Mouse (Mus musculus) hindbrain, embryonic 11.5 days (tissue): ENCODE results near the gene Gm49361. TPM values are rescaled to one million over a fixed set of nuclear protein-coding genes. Genes with fewer than 3 reads are reported as not detected.
"Not testable (repeated sequence)": the region's sequence is repeated elsewhere in the genome, so short reads cannot be mapped to it uniquely, and the experiment has no call there.

Source experiments
- ATAC-seq: fragments of 200-750 bp; cut with Nextera tagmentation; 2 replicates; pipeline ENCODE4 v1.8.0; 2017; ENCODE audit warnings: mild to moderate bottlenecking, moderate TSS enrichment, moderate library complexity; ENCODE audit not compliant: low FRiP score
- DNase-seq: peaks from one replicate; pipeline ENCODE4 v3.0.0-alpha.2; 2015; ENCODE audit warnings: low spot score
- H3K27ac ChIP-seq: fragments of 300-500 bp; sonication (generic); 2 replicates; pipeline ENCODE4 v1.5.1; 2014; ENCODE audit warnings: mild to moderate bottlenecking, low read depth, low read length
- H3K27me3 ChIP-seq: fragments of 300-500 bp; sonication (generic); 2 replicates; pipeline ENCODE4 v1.6.1; 2014; ENCODE audit warnings: mild to moderate bottlenecking, low read length, moderate library complexity, mixed read lengths; ENCODE audit not compliant: control insufficient read depth, insufficient read depth
- H3K36me3 ChIP-seq: fragments of 300-500 bp; sonication (generic); 2 replicates; pipeline ENCODE4 v1.6.1; 2014; ENCODE audit warnings: mild to moderate bottlenecking, low read length, moderate library complexity, mixed read lengths; ENCODE audit not compliant: control insufficient read depth, insufficient read depth
- H3K4me1 ChIP-seq: fragments of 300-500 bp; sonication (generic); replicated peaks from 2 replicates; pipeline ENCODE4 v1.6.1; 2014; ENCODE audit warnings: low read length, mixed read lengths; ENCODE audit not compliant: control insufficient read depth, insufficient read depth
- H3K4me2 ChIP-seq: fragments of 300-500 bp; sonication (generic); replicated peaks from 2 replicates; pipeline ENCODE4 v1.6.1; 2014; ENCODE audit warnings: mild to moderate bottlenecking, low read depth, low read length
- H3K4me3 ChIP-seq: fragments of 300-500 bp; sonication (generic); 2 replicates; pipeline ENCODE4 v1.5.1; 2014; ENCODE audit warnings: low read depth, low read length
- H3K9ac ChIP-seq: fragments of 300-500 bp; sonication (generic); 2 replicates; pipeline ENCODE4 v1.6.1; 2014; ENCODE audit warnings: low read depth, low read length
- H3K9me3 ChIP-seq: fragments of 300-500 bp; sonication (generic); 2 replicates; pipeline ENCODE4 v1.6.1; 2016; ENCODE audit warnings: low read length; ENCODE audit not compliant: control insufficient read depth
- WGBS: fragments of 180-500 bp; shearing (Covaris S2); extraction: QIAGEN DNeasy Blood & Tissue Kit; methylation state at CpG from one replicate; pipeline ENCODE4 v1.1.7; 2014; 5-methylcytosine and 5-hydroxymethylcytosine counted together
- polyA plus RNA-seq: library from polyadenylated mRNA; unstranded; fragments of >200 nt; fragmentation: Nextera tagmentation; extraction: Ambion mirVana; gene quantifications from 2 replicates; pipeline ENCODE4 v1.2.1, GENCODE M21; 2014

The Gm49361 gene
- polyA plus RNA-seq, 1 experiment from 2014 or later, result not detected

GRCm38 (mm10) chr14:57690681-57691080, 55.2 kb downstream of the Gm49361 start:
- 97% methylated on average over 8 of the region's 8 CpGs for WGBS
- no peak overlapping the region for H3K4me3 ChIP-seq
- ATAC-seq (no peak), DNase-seq (no peak)
- no peaks in the 10 kb centered on the region for H3K27me3 ChIP-seq
- H3K4me1 ChIP-seq, result no peaks in the 10 kb centered on the region
- no peak overlapping the region for H3K9ac ChIP-seq
- no peak overlapping the region for H3K27ac ChIP-seq
- H3K4me2 ChIP-seq, result no peak overlapping the region
- H3K9me3 ChIP-seq, result no peaks in the 10 kb centered on the region
- H3K36me3 ChIP-seq, result 0 out of 2 replicates have a peak, but pooled peaks cover 1% of the 10 kb centered on the region

- H3K4me2 ChIP-seq, H3K9ac ChIP-seq, H3K27me3 ChIP-seq, H3K4me3 ChIP-seq, ATAC-seq, DNase-seq, H3K9me3 ChIP-seq, H3K36me3 ChIP-seq, H3K4me1 ChIP-seq, H3K27ac ChIP-seq: not testable (repeated sequence)
- WGBS, result 94% methylated on average over 7 of the region's 7 CpGs
These were observed 57.8 kb downstream of the Gm49361 start for GRCm38 (mm10) chr14:57688066-57688465.

- Histone ChIP-seq H3K27me3 (no peaks in the 10 kb centered on the region), H3K4me1 (no peaks in the 10 kb centered on the region), H3K27ac (no peak overlapping the region), H3K4me3 (no peak overlapping the region), H3K9ac (no peak overlapping the region), H3K4me2 (no peak overlapping the region), H3K36me3 (no peaks in the 10 kb centered on the region), H3K9me3 (no peaks in the 10 kb centered on the region)
- no peak for ATAC-seq
- 91% methylated on average over 5 of the region's 5 CpGs for WGBS
- DNase-seq, result no peak
These were observed 58.5 kb downstream of the Gm49361 start for GRCm38 (mm10) chr14:57687441-57687840.

- Histone ChIP-seq H3K4me3 (no peak overlapping the region), H3K36me3 (no peaks in the 10 kb centered on the region), H3K9me3 (no peaks in the 10 kb centered on the region), H3K4me2 (no peak overlapping the region), H3K4me1 (no peaks in the 10 kb centered on the region), H3K27me3 (no peaks in the 10 kb centered on the region), H3K27ac (no peak overlapping the region), H3K9ac (no peak overlapping the region)
- WGBS, result 93% methylated on average over 6 of the region's 6 CpGs
- ATAC-seq (no peak), DNase-seq (no peak)
These were observed 59.3 kb downstream of the Gm49361 start for GRCm38 (mm10) chr14:57686647-57687046.

GRCm38 (mm10) chr14:57684579-57684978, 61.3 kb downstream of the Gm49361 start:
- no peaks in the 10 kb centered on the region for H3K4me1 ChIP-seq
- H3K27ac ChIP-seq, result no peak overlapping the region
- no peak overlapping the region for H3K4me2 ChIP-seq
- 16% methylated on average over 1 of the region's 1 CpGs for WGBS
- H3K27me3 ChIP-seq, result no peaks in the 10 kb centered on the region
- H3K9ac ChIP-seq, result no peak overlapping the region
- no peaks in the 10 kb centered on the region for H3K9me3 ChIP-seq
- DNase-seq (peak; percentile 67), ATAC-seq (no peak)
- H3K4me3 ChIP-seq, result no peak overlapping the region
- H3K36me3 ChIP-seq, result no peaks in the 10 kb centered on the region

GRCm38 (mm10) chr14:57682751-57683150, 63.2 kb downstream of the Gm49361 start:
- no peak overlapping the region for H3K4me2 ChIP-seq
- no peaks in the 10 kb centered on the region for H3K36me3 ChIP-seq
- ATAC-seq (no peak), DNase-seq (no peak)
- no peaks in the 10 kb centered on the region for H3K4me1 ChIP-seq
- H3K4me3 ChIP-seq, result no peak overlapping the region
- H3K27me3 ChIP-seq, result no peaks in the 10 kb centered on the region
- no peak overlapping the region for H3K27ac ChIP-seq
- WGBS, result 75% methylated on average over 4 of the region's 4 CpGs
- H3K9ac ChIP-seq, result no peak overlapping the region
- H3K9me3 ChIP-seq, result no peaks in the 10 kb centered on the region

- Histone ChIP-seq H3K27me3 (no peaks in the 10 kb centered on the region), H3K9ac (no peak overlapping the region), H3K36me3 (no peaks in the 10 kb centered on the region), H3K4me1 (no peaks in the 10 kb centered on the region), H3K9me3 (no peaks in the 10 kb centered on the region), H3K4me3 (no peak overlapping the region), H3K27ac (no peak overlapping the region), H3K4me2 (no peak overlapping the region)
- WGBS, result 40% methylated on average over 5 of the region's 5 CpGs
- peak; percentile 54 for ATAC-seq
- DNase-seq, result peak; percentile 92
These were observed 65.9 kb downstream of the Gm49361 start for GRCm38 (mm10) chr14:57679958-57680535.

- Histone ChIP-seq H3K9ac (no peak overlapping the region), H3K36me3 (no peaks in the 10 kb centered on the region), H3K4me2 (no peak overlapping the region), H3K9me3 (no peaks in the 10 kb centered on the region), H3K4me3 (no peak overlapping the region), H3K4me1 (no peaks in the 10 kb centered on the region), H3K27ac (no peak overlapping the region), H3K27me3 (no peaks in the 10 kb centered on the region)
- ATAC-seq (peak; percentile 14; the same call in 1 of the 2 replicates), DNase-seq (no peak)
- WGBS, result 26% methylated on average over 1 of the region's 1 CpGs
These were observed 66.4 kb downstream of the Gm49361 start for GRCm38 (mm10) chr14:57679523-57679922.

GRCm38 (mm10) chr14:57675481-57675880, 70.4 kb downstream of the Gm49361 start:
- Histone ChIP-seq H3K36me3 (no peaks in the 10 kb centered on the region), H3K4me1 (no peaks in the 10 kb centered on the region), H3K9me3 (no peaks in the 10 kb centered on the region), H3K27ac (no peak overlapping the region), H3K4me3 (no peak overlapping the region), H3K9ac (no peak overlapping the region), H3K4me2 (no peak overlapping the region), H3K27me3 (no peaks in the 10 kb centered on the region)
- ATAC-seq, result no peak
- DNase-seq, result no peak
- WGBS, result 63% methylated on average over 2 of the region's 2 CpGs
